Mouse (Mus musculus) forebrain, embryonic 16.5 days (tissue): ENCODE measurements around the gene Lyrm4. TPM values are rescaled to one million over a fixed set of nuclear protein-coding genes. Genes with fewer than 3 reads are reported as not detected.
A peak's percentile ranks its signal among the peaks of the same experiment; 100 is the strongest.

Experiments used
- ATAC-seq: fragments of 200-750 bp; cut with Nextera tagmentation; 2 replicates; pipeline ENCODE4 v1.8.0; 2017; ENCODE audit warnings: mild to moderate bottlenecking, moderate library complexity
- H3K27ac ChIP-seq: fragments of 300-500 bp; sonication (generic); 2 replicates; pipeline ENCODE4 v1.5.1; 2014; ENCODE audit warnings: low read length, control low read depth
- H3K27me3 ChIP-seq: fragments of 300-500 bp; sonication (generic); replicated peaks from 2 replicates; pipeline ENCODE4 v1.6.1; 2014; ENCODE audit warnings: low read length; ENCODE audit not compliant: control insufficient read depth, insufficient read depth
- H3K36me3 ChIP-seq: fragments of 300-500 bp; sonication (generic); 2 replicates; pipeline ENCODE4 v1.6.1; 2014; ENCODE audit not compliant: control insufficient read depth, insufficient read depth
- H3K4me1 ChIP-seq: fragments of 300-500 bp; sonication (generic); replicated peaks from 2 replicates; pipeline ENCODE4 v1.6.1; 2014; ENCODE audit warnings: low read length; ENCODE audit not compliant: control insufficient read depth, insufficient read depth
- H3K4me2 ChIP-seq: fragments of 300-500 bp; sonication (generic); 2 replicates; pipeline ENCODE4 v1.6.1; 2014; ENCODE audit warnings: mild to moderate bottlenecking, low read length, control low read depth
- H3K4me3 ChIP-seq: fragments of 300-500 bp; sonication (generic); replicated peaks from 2 replicates; pipeline ENCODE4 v1.5.1; 2014; ENCODE audit warnings: mild to moderate bottlenecking, low read length, control low read depth
- H3K9ac ChIP-seq: fragments of 300-500 bp; sonication (generic); replicated peaks from 2 replicates; pipeline ENCODE4 v1.6.1; 2014; ENCODE audit warnings: low read depth, low read length, control low read depth
- H3K9me3 ChIP-seq: fragments of 300-500 bp; sonication (generic); 2 replicates; pipeline ENCODE4 v1.6.1; 2016; ENCODE audit warnings: low read length; ENCODE audit not compliant: control insufficient read depth
- WGBS: fragments of 180-500 bp; shearing (Covaris S2); extraction: QIAGEN DNeasy Blood & Tissue Kit; methylation state at CpG from one replicate; pipeline ENCODE4 v1.1.7; 2014; 5-methylcytosine and 5-hydroxymethylcytosine counted together
- polyA plus RNA-seq: library from polyadenylated mRNA; unstranded; fragments of >200 nt; fragmentation: Nextera tagmentation; extraction: Ambion mirVana; gene quantifications from 2 replicates; pipeline ENCODE4 v1.2.1, GENCODE M21; 2015

Lyrm4 gene
- polyA plus RNA-seq, 1 experiment from 2014 or later = 37.1 TPM

DNA sequence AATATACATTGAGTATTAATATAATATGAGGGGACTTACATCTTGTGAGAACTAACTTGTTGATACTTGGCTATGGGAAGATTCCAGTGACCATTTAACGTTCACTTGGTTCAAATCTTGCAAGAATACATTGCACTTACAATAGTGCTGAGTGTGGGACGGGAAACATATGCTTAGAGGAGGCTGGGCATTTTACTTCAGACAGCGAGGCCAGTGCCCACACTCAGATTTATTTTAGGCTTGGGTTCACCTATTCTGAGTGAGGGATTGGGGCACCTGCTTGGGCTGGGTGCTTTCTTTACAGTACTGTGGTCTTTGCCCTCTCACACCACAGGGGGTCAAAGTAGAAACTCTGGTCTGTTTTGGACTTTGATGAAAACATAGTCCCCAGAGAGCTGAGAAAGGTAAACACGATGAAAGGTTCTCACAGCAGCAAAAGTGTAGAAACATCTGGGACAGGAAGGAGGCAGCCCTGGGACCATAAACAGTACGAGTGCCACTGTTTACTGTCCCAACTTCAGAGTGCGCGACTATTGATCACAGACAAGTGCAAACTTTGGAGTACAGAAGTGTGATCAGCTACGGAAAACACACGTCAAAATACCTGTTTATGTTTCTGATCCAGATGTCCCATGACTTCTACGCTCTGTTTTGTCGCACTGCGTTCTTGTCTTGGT lies 157.8 kb downstream of the Lyrm4 start:
- Histone ChIP-seq H3K36me3 (no peaks in the 10 kb centered on the region), H3K27me3 (no peaks in the 10 kb centered on the region), H3K27ac (no peak overlapping the region), H3K9me3 (no peaks in the 10 kb centered on the region), H3K9ac (no peak overlapping the region), H3K4me2 (no peak overlapping the region), H3K4me3 (no peak overlapping the region), H3K4me1 (no peaks in the 10 kb centered on the region)
- WGBS = 89% methylated on average over 12 of the region's 12 CpGs
- no peak for ATAC-seq

DNA sequence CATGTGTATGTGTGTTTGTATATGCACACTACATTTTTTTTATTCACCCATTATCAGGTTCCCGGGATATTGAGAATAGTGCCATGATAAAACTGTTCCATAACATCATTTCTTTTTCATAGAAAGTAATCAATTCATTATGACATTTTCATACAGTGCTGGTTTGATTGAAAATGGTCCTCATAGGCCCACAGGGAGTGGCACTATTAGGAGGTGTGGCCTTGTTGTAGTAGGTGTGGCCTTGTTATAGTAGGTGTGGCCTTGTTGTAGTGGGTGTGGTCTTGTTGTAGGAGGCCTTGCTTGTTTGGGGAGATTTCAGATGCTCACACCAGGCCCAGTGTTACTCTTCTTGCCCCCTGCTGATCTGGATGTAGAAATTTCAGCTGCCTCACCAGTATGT lies 158.8 kb downstream of the Lyrm4 start, which contains the start of gene Ppp1r3g:
Ppp1r3g (plus strand) TSS at position 301 of the 400 bp plus-strand sequence.
- H3K9ac ChIP-seq = no peak within 1 kb of the TSS
- H3K36me3 ChIP-seq = no peaks in the 10 kb centered on the region
- H3K4me3 ChIP-seq = no peak within 1 kb of the TSS
- H3K9me3 ChIP-seq = no peaks in the 10 kb centered on the region
- no peak within 1 kb of the TSS for H3K4me2 ChIP-seq
- H3K4me1 ChIP-seq = no peaks in the 10 kb centered on the region
- no peaks in the 10 kb centered on the region for H3K27me3 ChIP-seq
- no peak within 1 kb of the TSS for H3K27ac ChIP-seq
- no peak for ATAC-seq
- 94% methylated on average over 1 of the region's 1 CpGs for WGBS

DNA sequence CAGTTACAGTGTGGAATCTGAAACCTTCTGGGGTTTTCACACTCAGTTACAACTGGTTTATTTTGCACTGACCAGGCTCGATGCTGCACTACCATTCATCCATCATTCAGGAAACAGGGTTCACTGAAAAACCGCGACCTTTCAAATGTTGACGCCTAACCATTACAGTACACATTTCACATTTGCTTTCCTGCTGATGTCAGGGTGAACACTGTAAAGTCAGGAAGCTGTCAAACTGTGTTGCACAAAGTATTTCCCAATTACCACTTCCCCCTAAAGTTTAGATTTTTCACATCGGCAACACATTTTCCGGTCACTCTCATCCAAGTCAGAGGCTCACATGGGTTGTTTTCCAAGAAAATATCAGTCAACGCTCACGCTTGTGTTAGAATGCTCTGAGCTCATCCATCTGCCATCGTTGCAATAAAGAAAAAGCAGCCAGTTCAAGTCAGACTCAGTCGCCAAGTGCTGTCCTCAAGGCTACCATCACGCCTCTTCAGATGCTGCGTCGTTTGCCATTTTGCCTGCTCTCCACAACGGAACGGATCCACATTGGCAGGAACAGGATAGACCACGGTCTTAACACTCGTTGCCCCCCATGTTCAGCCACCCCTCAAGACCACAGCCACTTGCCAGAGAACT lies 167.4 kb downstream of the Lyrm4 start:
- Histone ChIP-seq H3K4me2 (no peak overlapping the region), H3K27ac (no peak overlapping the region), H3K9me3 (no peaks in the 10 kb centered on the region), H3K4me1 (no peaks in the 10 kb centered on the region), H3K36me3 (no peaks in the 10 kb centered on the region), H3K4me3 (no peak overlapping the region), H3K27me3 (no peaks in the 10 kb centered on the region), H3K9ac (no peak overlapping the region)
- WGBS = 80% methylated on average over 17 of the region's 17 CpGs
- no peak for ATAC-seq

GRCm38 (mm10) chr13:35947354-35948000 lies 169.8 kb downstream of the Lyrm4 start:
- 26% methylated on average over 14 of the region's 14 CpGs for WGBS
- H3K9ac ChIP-seq = no peak overlapping the region
- ATAC-seq = peak; percentile 83

DNA sequence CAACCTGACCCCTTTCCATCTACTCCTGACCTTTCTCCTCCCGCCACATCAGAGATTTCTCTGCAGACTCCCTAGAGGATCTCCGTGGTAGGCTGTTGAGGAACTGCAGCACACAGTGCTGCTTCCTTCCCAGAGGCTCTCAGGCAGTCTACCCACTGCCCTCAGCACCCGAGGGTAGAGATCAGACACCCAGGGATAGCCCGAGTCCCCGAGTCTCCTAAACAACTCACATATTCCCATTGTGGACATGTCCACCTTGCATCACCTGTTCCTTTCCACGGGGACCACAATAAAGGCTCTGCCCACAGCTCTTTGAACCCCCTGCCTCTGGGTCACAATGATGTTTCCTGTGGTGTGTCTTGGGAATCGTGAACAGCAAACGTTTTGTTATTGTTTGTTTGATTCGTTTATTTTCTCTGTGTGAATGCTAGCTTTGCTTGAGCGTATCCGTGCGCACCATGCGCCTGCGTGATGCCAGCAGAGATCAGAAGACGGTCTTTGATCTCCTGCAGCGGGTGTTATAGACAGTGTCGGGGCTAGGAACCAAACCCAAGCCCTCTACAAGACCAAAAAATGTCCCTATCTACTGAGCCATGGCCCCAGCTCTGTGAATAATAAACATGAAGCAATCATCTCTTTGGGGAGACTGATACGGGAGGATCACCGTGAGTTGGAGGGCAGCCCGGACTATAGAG lies 170.5 kb downstream of the Lyrm4 start:
- no peak overlapping the region for H3K4me2 ChIP-seq
- peak; percentile 39; the same call in 1 of the 2 replicates for ATAC-seq
- 0 out of 2 replicates have a peak, but pooled peaks cover 2% of the 10 kb centered on the region for H3K27me3 ChIP-seq
- H3K27ac ChIP-seq = no peak overlapping the region
- WGBS = 77% methylated on average over 20 of the region's 20 CpGs
- H3K36me3 ChIP-seq = no peaks in the 10 kb centered on the region
- H3K4me1 ChIP-seq = no peaks in the 10 kb centered on the region
- no peak overlapping the region for H3K9ac ChIP-seq
- no peak overlapping the region for H3K4me3 ChIP-seq
- no peaks in the 10 kb centered on the region for H3K9me3 ChIP-seq

More at GRCm38 (mm10) chr13:35947354-35948000, 169.8 kb downstream of the Lyrm4 start:
- Histone ChIP-seq H3K4me1 (no peaks in the 10 kb centered on the region), H3K36me3 (no peaks in the 10 kb centered on the region), H3K4me2 (no peak overlapping the region), H3K4me3 (no peak overlapping the region), H3K27me3 (0 out of 2 replicates have a peak, but pooled peaks cover 2% of the 10 kb centered on the region), H3K27ac (no peak overlapping the region), H3K9me3 (no peaks in the 10 kb centered on the region)

GRCm38 (mm10) chr13:35940934-35941333 lies 176.4 kb downstream of the Lyrm4 start:
- H3K4me2 ChIP-seq = no peak overlapping the region

DNA sequence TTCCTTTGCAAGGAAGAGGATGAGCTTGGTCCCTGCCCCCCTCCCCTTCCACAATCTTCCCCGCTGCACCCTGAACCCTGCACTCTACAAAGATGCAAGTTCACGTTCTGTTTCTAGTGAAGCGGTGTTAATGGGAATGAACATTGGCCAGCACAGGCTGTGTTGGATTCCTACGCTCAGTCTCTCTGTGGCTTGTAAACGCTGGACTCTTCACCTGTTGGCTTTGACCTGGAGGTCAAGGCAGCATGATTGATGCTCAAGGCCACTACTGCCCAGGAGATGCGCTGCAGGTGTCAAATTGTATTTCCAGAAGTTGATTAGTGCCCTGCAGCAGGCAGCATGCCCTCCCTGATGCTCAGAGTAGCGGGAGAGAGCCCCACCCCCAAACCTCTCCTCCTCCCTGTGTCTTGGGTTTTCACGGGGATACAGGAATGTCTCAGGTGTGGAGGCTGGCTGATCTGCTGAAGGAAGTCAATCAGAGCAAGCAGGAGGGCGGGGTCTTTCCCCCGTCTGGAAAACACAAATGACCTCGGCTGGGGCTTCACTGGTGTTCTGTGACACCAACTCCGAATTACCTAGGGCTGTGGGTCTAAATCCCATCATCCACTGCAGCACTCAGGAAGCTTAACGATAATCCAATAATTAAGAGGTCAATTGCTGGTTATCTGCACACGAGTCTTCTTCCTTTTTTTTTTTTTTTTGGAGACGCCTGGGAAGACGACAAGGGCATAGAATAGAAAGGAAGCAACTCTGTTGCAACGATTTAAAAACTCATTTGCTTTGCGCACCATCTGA lies 177.3 kb downstream of the Lyrm4 start:
- no peak overlapping the region for H3K9ac ChIP-seq
- H3K27me3 ChIP-seq = 0 out of 2 replicates have a peak, but pooled peaks cover 2% of the 10 kb centered on the region
- no peak overlapping the region for H3K4me2 ChIP-seq
- H3K4me3 ChIP-seq = no peak overlapping the region
- no peak overlapping the region for H3K27ac ChIP-seq
- H3K36me3 ChIP-seq = no peaks in the 10 kb centered on the region
- no peaks in the 10 kb centered on the region for H3K9me3 ChIP-seq
- 74% methylated on average over 18 of the region's 18 CpGs for WGBS
- ATAC-seq = no peak
- H3K4me1 ChIP-seq = no peaks in the 10 kb centered on the region

More at GRCm38 (mm10) chr13:35940934-35941333, 176.4 kb downstream of the Lyrm4 start:
- no peaks in the 10 kb centered on the region for H3K9me3 ChIP-seq
- no peaks in the 10 kb centered on the region for H3K4me1 ChIP-seq
- H3K27me3 ChIP-seq = 0 out of 2 replicates have a peak, but pooled peaks cover 2% of the 10 kb centered on the region
- H3K27ac ChIP-seq = no peak overlapping the region
- WGBS = 89% methylated on average over 5 of the region's 5 CpGs
- H3K9ac ChIP-seq = no peak overlapping the region
- no peak for ATAC-seq
- H3K4me3 ChIP-seq = no peak overlapping the region
- H3K36me3 ChIP-seq = no peaks in the 10 kb centered on the region

- H3K9ac ChIP-seq = no peak overlapping the region
- H3K4me2 ChIP-seq = no peak overlapping the region
- 0 out of 2 replicates have a peak, but pooled peaks cover 2% of the 10 kb centered on the region for H3K27me3 ChIP-seq
- no peak overlapping the region for H3K4me3 ChIP-seq
- 0 out of 2 replicates have a peak, but pooled peaks cover 3% of the 10 kb centered on the region for H3K9me3 ChIP-seq
- ATAC-seq = peak; percentile 68
- WGBS = 66% methylated on average over 2 of the region's 2 CpGs
- no peaks in the 10 kb centered on the region for H3K4me1 ChIP-seq
- no peaks in the 10 kb centered on the region for H3K36me3 ChIP-seq
- H3K27ac ChIP-seq = no peak overlapping the region
Observed at GRCm38 (mm10) chr13:35937991-35938390, 179.3 kb downstream of the Lyrm4 start.
